Mouse (Mus musculus): Measurements from ENCODE around the gene Epb41l4b.
A peak's percentile ranks its signal among the peaks of the same experiment; 100 is the strongest.

Gene Epb41l4b

DNA sequence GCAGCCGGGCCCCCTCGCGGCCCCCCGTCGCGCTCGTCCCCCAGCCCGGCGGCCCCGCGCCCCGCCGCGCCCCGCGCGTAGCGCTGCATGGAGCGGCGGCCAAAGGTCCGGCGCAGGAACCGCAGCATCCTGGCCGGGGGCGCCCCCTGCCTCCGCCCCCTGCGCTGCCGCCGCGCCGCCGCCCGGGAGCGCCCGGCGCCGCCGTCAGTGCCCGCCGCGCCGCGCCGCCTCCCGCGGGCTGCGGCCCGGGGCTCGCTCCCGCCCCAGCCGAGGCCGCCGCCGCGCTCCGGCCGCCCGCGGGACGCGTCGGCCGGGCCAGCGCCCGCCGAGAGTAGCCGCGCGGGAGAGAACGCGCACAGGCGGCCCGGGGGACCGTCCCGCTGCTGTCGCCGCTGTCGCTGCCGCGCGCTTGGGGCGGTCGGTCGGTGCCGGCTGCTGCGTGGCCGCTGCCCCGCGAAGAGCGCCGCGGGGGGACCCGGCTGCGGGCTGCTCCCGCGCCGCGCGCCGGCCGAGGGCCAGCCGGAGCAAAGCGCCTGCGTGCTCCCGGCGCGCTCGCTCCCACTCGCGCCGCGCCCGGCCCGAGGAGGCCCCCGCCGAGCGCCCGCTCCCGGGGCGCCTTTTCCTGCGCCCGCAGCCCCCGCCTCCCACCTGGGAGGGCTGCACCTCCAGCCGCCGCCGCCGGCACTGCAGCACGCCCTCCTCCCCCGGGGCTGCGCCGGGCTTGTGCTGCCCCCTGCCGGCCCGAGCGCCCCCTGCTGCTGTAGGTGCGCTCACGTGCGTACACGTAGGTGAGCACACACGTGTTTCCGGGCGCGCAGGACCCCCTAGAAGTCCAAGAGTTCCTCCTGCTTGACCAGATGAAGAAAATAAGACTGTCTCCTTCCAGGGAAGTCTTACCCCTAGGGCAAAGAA is at the start of gene Epb41l4b:
TSS of gene Epb41l4b (minus strand) at position 412 of the 912 bp plus-strand sequence.
- peak; percentile 48 for DNase-seq (ENCODE audit: low read depth)

GRCm38 (mm10) chr4:57191543-57192283 is 48.5 kb upstream of the Epb41l4b start:
- DNase-seq (ENCODE audit: low read depth) = no peak

DNA sequence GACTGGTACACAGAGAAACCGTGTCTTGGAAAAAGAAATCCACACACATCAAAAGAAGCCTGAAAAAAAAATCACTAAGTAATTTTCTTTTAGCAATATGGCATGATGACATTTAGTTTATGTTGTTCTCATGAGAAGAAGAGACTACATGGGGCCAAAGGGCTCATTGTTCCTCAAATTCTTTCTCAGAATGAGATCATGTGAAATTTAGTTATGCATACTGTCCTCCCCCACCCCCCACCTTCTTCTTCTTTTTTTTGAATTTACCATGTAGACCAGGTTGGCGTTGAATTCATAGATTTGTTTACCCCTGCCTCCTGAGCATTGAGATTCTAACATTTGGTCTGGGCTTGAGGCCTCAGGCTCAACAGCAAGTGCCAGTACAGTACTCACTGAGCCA is 46.6 kb upstream of the Epb41l4b start:
- no peak for DNase-seq (ENCODE audit: low read depth)

DNA sequence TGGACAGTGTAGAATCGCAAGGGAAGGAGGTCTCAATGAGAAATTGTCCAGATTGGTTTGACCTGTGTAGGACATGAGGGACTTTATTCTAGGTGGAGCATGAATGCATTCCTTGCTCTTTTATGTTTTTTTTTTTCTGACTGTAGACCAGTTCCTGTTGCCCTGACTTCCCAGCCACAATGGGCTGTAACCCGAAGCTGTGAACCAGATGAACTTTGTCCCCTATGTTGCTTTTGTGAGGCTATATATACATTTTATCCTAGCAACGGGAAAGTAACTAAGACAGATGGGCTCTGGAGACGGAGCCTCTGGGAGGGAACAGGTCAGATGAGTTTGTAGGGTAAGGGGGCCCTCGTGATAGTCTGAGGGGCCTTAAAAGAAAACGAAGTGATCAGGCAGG is 42.8 kb upstream of the Epb41l4b start:
- no peak for DNase-seq (ENCODE audit: low read depth)

DNA sequence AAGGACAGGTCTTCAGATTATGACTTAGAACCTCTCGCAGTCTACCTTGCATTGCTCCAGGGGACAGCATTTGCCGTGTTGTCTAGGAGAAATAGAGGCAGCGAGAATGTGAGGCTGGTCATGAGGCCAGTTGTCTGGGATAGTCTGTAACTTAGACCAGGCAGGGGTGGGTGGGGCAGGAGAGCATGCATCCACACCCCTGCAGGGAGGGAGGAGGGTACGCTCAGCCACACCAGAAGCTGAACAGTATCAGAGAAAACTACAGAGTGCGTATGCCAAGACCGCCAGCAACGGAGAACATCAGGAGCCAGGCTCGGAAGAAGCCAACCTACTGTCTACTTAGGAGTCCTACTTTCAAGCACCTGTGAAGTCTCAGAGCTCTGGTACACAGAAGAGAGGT is 42.2 kb upstream of the Epb41l4b start:
- DNase-seq (ENCODE audit: low read depth) = no peak

DNA sequence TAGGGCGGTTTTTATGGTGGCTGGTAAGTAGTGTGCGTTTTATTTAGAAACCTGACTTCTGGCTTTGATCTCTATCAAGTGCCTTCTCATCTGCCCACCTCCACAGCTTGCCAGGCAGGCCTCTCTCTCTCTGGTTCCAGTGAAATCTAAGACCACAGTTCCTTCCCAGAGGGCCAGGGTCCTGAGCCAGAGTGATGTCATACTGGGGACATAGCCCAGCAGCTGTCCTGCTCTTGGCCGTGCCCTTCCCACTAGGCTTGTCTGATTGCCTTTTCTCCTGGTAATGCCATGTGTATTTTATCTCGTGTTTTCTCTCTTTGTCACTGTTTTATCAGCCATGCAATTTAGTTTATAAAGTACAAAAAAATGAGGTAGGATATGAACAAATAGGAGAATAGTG is 40.3 kb upstream of the Epb41l4b start:
- DNase-seq (ENCODE audit: low read depth) = no peak

- no peak for DNase-seq (ENCODE audit: low read depth)
Measured at GRCm38 (mm10) chr4:57181538-57181937, 38.3 kb upstream of the Epb41l4b start.

- DNase-seq (ENCODE audit: low read depth) = no peak
Measured at GRCm38 (mm10) chr4:57178881-57179280, 35.6 kb upstream of the Epb41l4b start.

DNA sequence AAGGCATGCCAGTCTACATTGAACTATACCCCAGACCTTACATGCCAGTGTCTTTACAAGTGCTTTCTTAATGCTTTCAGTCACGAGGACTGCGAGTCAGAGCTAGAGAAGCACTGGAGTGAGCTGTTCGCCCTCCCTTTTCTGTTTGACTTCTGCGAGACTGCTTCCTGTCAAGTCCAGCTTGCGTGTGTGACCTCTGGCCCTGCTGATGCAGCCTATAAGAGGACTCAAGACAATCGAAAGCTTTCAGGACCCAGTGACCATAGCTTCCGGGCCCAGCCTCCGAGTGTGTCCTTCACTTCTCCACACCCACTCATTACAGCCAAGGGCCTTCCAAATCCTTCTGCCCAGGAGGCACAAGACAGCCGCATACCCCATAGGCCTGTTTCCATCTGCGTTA is 32.1 kb upstream of the Epb41l4b start:
- no peak for DNase-seq (ENCODE audit: low read depth)

DNA sequence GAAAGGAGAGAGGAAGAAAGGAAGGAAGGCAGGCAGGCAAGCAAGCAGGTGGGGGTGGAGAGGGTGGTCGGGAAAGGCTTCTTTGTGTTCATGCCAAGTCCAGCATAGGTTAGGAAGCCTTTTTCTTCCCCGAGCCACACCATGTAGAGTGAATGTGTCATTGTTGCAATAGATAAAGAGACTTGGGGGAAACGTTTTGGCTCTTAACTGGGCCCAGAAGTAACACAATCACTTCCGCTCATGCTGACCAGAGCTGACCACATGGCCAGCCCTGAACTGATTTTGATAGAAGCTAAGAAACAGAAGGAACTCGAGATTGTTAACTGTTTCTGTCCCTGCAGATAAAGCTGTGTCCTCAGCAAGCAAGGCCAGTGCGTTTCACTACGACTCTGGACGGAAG is 29.6 kb upstream of the Epb41l4b start:
- no peak for DNase-seq (ENCODE audit: low read depth)

DNA sequence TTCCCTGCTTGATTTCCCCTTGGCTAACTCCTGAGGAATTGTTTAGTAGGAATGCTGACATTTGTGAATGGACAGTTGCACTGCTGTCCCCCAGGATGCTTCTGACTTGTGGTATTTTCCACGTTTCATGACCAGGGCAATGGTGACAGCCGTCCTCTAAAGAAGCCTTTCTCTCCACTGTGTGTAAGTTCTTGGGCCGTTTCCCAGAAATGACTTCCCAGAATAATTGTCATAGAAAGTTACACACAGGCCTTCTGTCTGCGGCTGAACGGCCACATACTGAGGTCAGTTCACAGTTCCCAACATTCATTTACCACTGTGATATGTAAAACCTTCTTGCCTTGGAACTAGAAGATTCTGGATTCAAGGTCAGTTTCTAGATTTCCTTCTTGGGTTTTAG is 28.6 kb upstream of the Epb41l4b start:
- DNase-seq (ENCODE audit: low read depth) = no peak

GRCm38 (mm10) chr4:57168680-57169079 is 25.4 kb upstream of the Epb41l4b start:
- DNase-seq (ENCODE audit: low read depth) = no peak

DNA sequence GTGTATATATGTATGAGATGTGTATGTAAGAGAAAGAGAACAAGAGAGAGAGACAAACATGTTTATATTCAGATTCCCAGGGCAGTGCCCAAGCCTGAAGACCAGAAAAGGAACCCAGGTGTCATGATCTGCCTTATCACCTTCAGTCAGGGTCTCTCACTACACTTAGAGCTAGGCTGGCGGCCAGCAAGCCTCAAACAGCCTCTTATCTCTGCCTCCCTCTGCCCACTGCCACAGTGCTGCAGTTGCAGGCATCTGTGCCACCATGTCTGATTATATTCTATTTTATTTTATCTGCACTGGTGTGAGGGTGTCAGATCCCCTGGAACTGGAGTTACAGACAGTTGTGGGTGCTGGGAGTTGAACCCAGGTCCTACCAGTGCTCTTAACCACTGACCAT is 25.0 kb upstream of the Epb41l4b start:
- no peak for DNase-seq (ENCODE audit: low read depth)

DNA sequence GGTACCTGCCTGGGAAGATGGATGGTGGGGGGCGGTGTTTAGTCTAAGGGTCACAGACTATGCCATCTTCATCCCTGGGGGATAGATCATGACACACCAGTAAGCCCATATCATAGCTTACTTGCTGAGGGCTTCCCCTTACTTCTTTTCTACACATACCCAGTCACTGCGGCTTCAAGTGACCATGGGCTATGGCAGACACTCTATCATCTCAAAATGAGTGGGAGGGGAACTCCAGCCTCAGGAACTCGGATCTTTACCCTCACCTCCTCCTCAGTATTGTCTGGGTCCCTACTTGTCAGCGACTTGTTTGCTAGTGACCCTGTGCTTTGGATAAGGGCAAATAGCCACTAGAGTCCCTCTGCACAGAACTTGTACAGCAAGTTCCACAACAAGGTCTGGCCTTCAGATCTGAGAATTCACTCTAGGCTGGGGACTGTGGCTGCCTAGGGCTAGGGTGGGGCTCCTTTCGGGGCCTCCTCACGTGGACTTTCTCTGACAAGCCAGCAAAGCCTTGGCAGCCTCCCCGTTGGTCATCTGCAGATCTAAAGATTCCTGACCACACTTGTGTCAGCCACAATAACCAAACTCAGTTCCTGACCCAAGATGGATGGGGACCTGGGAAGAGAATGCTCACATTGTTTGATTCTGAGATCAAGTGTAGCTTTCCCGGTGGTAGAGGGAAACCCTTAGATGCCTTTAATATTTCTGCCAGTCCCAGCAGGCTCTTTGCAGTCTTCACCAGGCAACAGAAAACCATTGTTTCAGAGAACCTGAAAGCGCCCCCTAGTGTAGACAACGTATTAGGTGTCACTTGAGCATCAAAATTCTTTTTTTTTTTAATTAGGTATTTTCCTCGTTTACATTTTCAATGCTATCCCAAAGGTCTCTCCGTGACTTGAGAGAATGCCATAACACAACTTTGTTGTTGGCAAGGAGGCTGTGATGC is 24.0 kb upstream of the Epb41l4b start:
- DNase-seq (ENCODE audit: low read depth) = peak; percentile 30

GRCm38 (mm10) chr4:57165654-57166053 is 22.4 kb upstream of the Epb41l4b start:
- no peak for DNase-seq (ENCODE audit: low read depth)

DNA sequence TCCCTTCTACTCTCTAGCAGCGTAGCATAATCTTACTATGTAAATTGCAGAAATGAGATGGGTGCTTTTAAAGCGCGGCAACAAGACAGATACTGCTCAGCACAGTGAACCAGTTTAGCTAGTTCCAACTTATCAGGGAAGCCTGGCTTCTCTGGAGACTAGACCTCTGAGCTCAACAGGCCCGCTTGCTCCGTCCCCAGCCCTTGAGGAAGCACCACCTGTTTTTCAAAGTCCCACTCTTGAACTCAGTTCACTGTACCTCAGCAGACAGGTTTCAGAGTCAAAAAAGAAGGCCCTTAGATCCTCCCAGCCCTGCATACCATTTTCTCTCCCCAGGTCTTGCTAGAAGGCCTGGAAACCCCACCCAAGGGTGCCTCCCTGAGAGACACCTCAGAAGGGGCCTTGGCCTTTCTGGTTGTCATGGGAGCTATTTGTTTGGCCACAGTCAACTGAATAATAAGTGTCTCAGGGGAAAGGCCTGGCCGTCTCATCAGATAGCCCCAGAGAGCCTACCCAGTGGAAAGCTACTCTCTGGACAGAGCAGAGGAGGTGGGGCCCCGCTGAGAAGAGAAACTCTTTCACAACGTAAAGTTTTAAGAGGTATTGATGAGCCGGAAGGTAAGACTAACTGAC is 21.5 kb upstream of the Epb41l4b start:
- DNase-seq (ENCODE audit: low read depth) = no peak

- DNase-seq (ENCODE audit: low read depth) = no peak
Measured at GRCm38 (mm10) chr4:57162789-57163722, 19.8 kb upstream of the Epb41l4b start.

DNA sequence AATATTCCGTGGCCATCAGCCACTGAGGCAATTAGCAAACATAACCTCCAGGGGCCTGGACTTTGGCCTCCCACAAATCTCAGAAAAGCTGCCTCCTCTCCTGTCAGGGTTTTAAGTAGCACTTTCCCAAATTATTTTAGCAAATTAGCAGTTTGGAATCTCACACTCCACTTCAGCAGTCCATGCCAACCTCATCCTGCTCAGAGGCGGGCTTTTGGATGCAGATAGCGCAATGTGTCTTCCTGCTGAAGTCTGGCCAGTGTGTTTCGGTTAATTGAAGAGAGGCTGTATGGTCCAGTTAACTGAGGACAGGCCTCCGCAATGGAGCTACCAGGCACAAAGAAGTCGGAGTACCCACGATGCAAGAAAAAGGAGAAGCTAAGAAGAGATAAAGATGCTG is 17.3 kb upstream of the Epb41l4b start:
- no peak for DNase-seq (ENCODE audit: low read depth)

GRCm38 (mm10) chr4:57156549-57157169 is 13.4 kb upstream of the Epb41l4b start:
- DNase-seq (ENCODE audit: low read depth) = no peak

DNA sequence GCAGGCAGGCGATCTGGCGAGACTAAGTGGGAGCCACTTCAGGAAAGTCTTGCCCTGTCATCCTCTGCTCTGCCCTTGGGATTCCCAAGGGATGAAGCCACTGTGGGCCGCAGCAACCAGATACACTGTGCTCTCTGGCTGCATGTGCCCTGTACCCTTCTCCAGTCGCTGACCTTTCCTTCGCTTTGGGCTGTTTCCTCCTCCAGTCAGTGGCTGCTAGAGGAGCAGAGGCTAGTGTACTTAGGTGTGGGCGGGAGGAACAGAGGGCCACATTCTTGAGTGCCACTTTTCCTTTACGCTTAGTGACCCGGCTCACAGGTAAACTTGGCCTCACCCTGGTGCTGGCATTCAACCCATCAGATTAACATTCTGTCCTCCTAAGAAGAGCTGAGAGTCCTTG is 10.6 kb upstream of the Epb41l4b start:
- DNase-seq (ENCODE audit: low read depth) = no peak
